Mouse (Mus musculus) CH12.LX (cell line): ENCODE measurements around the gene Mpz. TPM values are rescaled to one million over a fixed set of nuclear protein-coding genes. Genes with fewer than 3 reads are reported as not detected.

Experiments used
- DNase-seq: peaks from one replicate; pipeline ENCODE4 v3.0.0-alpha.2; 2013; ENCODE audit errors: extremely low read depth
- H3K27ac ChIP-seq: 2 replicates; pipeline ENCODE4 v1.5.1; 2012; ENCODE audit warnings: low read depth, mild to moderate bottlenecking, control low read depth, moderate library complexity; ENCODE audit not compliant: insufficient read depth
- H3K27me3 ChIP-seq: replicated peaks from 2 replicates; pipeline ENCODE3; 2012; ENCODE audit warnings: inconsistent platforms
- H3K36me3 ChIP-seq, 2 experiments: replicated peaks in 1 of 2; 2 replicates each; pipeline versions ENCODE3 to v1.6.1; 2012; ENCODE audit warnings: inconsistent platforms in 1 of 2, low read length in 1 of 2, mild to moderate bottlenecking in 1 of 2, mixed read lengths in 1 of 2, moderate library complexity in 1 of 2; ENCODE audit not compliant: control insufficient read depth in 1 of 2, insufficient read depth in 1 of 2
- H3K4me1 ChIP-seq, 2 experiments: 2 replicates each; pipeline ENCODE4 v1.6.1; 2012; ENCODE audit warnings: inconsistent platforms in 1 of 2, moderate library complexity in 1 of 2; ENCODE audit not compliant: insufficient read depth in 2 of 2, control insufficient read depth in 1 of 2
- H3K4me2 ChIP-seq: 2 replicates; pipeline ENCODE4 v1.6.1; 2012; ENCODE audit warnings: low read depth, mild to moderate bottlenecking, control low read depth; ENCODE audit not compliant: poor library complexity, insufficient read depth, severe bottlenecking
- H3K4me3 ChIP-seq, 3 experiments: fragments of 150-350 bp in 1 of 3; sonication (generic) in 1 of 3; replicated peaks in 1 of 3; 2 replicates each; pipeline versions ENCODE3 to v1.5.1; 2011 to 2012; ENCODE audit warnings: low read depth in 2 of 3, low read length in 2 of 3, mild to moderate bottlenecking in 2 of 3, moderate library complexity in 2 of 3, control low read depth in 1 of 3, improper control_type of control experiment in 1 of 3, inconsistent platforms in 1 of 3, mixed read lengths in 1 of 3; ENCODE audit not compliant: poor library complexity in 1 of 3
- H3K79me2 ChIP-seq: replicated peaks from 2 replicates; pipeline ENCODE4 v1.6.1; 2012; ENCODE audit warnings: mild to moderate bottlenecking, moderate library complexity; ENCODE audit not compliant: control insufficient read depth, poor library complexity, insufficient read depth, severe bottlenecking; ENCODE audit errors: extremely low read depth
- H3K9ac ChIP-seq: 2 replicates; pipeline ENCODE4 v1.6.1; 2012; ENCODE audit warnings: low read depth, mild to moderate bottlenecking, control low read depth, moderate library complexity; ENCODE audit not compliant: insufficient read depth
- H3K9me3 ChIP-seq: replicated peaks from 2 replicates; pipeline ENCODE3; 2012; ENCODE audit warnings: low read length, inconsistent platforms, mixed read lengths
- CHD1 ChIP-seq: IDR thresholded peaks from 2 replicates; pipeline ENCODE4 v1.6.1; 2012; ENCODE audit warnings: low read depth, low read length, improper control_type of control experiment, inconsistent platforms
- CTCF ChIP-seq, 2 experiments: IDR thresholded peaks in 1 of 2; conservative IDR thresholded peaks in 1 of 2; 2 replicates each; pipeline ENCODE4 v1.5.1; 2011 to 2012; ENCODE audit warnings: low read depth in 2 of 2, low read length in 2 of 2, improper control_type of control experiment in 1 of 2, inconsistent platforms in 1 of 2, mild to moderate bottlenecking in 1 of 2, moderate library complexity in 1 of 2
- ETS1 ChIP-seq: conservative IDR thresholded peaks from 2 replicates; pipeline ENCODE4 v1.6.1; 2012; ENCODE audit warnings: low read depth, mild to moderate bottlenecking, inconsistent platforms, low read length, improper control_type of control experiment, moderate library complexity
- JUN ChIP-seq: IDR thresholded peaks from 2 replicates; pipeline ENCODE4 v1.6.1; 2011; ENCODE audit warnings: low read depth, mild to moderate bottlenecking, low read length, improper control_type of control experiment, moderate library complexity; ENCODE audit not compliant: insufficient read depth
- MAZ ChIP-seq: IDR thresholded peaks from 2 replicates; pipeline ENCODE4 v1.6.1; 2012; ENCODE audit warnings: low read depth, mild to moderate bottlenecking, inconsistent platforms, low read length, improper control_type of control experiment, moderate library complexity
- NELFE ChIP-seq: IDR thresholded peaks from 2 replicates; pipeline ENCODE4 v1.6.1; 2011; ENCODE audit warnings: low read depth, low read length, improper control_type of control experiment
- TBP ChIP-seq: conservative IDR thresholded peaks from 2 replicates; pipeline ENCODE4 v1.6.1; 2011; ENCODE audit warnings: low read depth, low read length, improper control_type of control experiment
- TCF12 ChIP-seq: IDR thresholded peaks from 2 replicates; pipeline ENCODE4 v1.6.1; 2014; ENCODE audit warnings: low read depth, mild to moderate bottlenecking, inconsistent platforms, low read length, improper control_type of control experiment
- UBTF ChIP-seq: IDR thresholded peaks from 2 replicates; pipeline ENCODE4 v1.6.1; 2012; ENCODE audit warnings: low read depth, mild to moderate bottlenecking, inconsistent platforms, low read length, improper control_type of control experiment, moderate library complexity
- dilution Hi-C: fragments of 300-500 bp; cut with MboI; formaldehyde crosslinking; loops from 2 replicates; pipeline ENCODE4 v1.14.3; 2020; ENCODE audit warnings: low sequenced_read_pairs; ENCODE audit not compliant: extremely low pct_unique_long_range_greater_than_20kb, extremely low pct_ligation_motif_present
- in situ Hi-C: fragments of 300-500 bp; cut with MboI; formaldehyde crosslinking; loops from 3 replicates; pipeline ENCODE4 v1.14.3; 2019; ENCODE audit warnings: low sequenced_read_pairs, low pct_ligation_motif_present, low pct_unique_long_range_greater_than_20kb, mixed read lengths
- polyA plus RNA-seq: library from polyadenylated mRNA; unstranded; fragments of >175 nt; gene quantifications from 2 replicates; pipeline ENCODE4 v1.2.1, GENCODE M21; 2012; ENCODE audit warnings: low read depth; ENCODE audit not compliant: insufficient read length
- total RNA-seq, 2 experiments: library from RNA; depleted of rRNA; stranded (reverse); fragments of 300-350 nt in 1 of 2; fragments of >200 nt in 1 of 2; gene quantifications; 2 replicates each; pipeline ENCODE4 v1.2.3; 2012 to 2014

Mpz gene
- total and polyA plus RNA-seq, 3 experiments = 0.21 to 0.49 TPM; not detected in 1

- H3K9ac ChIP-seq = no peak overlapping the region
- H3K4me2 ChIP-seq = no peak overlapping the region
- in situ Hi-C loops (no loop called here), dilution Hi-C loops (no loop called here)
- DNase-seq = no peak
- H3K79me2 ChIP-seq = no peaks in the 10 kb centered on the region
- no peaks in the 10 kb centered on the region for H3K36me3 ChIP-seq
- no peak for TF ChIP-seq ETS1
- no peak for TF ChIP-seq CHD1
- no peak for TF ChIP-seq JUN
- TF ChIP-seq UBTF = no peak
- no peaks in the 10 kb centered on the region for H3K9me3 ChIP-seq
- H3K4me1 ChIP-seq = peaks cover 0 to 5% of the 10 kb centered on the region in 2 experiments; a peak in 1 of 4 replicates
- H3K27me3 ChIP-seq = peaks cover 19% of the 10 kb centered on the region
- H3K27ac ChIP-seq = no peak overlapping the region
- no peak overlapping the region for H3K4me3 ChIP-seq
These were observed 6.1 kb downstream of the Mpz start for GRCm38 (mm10) chr1:171156644-171157043.

DNA sequence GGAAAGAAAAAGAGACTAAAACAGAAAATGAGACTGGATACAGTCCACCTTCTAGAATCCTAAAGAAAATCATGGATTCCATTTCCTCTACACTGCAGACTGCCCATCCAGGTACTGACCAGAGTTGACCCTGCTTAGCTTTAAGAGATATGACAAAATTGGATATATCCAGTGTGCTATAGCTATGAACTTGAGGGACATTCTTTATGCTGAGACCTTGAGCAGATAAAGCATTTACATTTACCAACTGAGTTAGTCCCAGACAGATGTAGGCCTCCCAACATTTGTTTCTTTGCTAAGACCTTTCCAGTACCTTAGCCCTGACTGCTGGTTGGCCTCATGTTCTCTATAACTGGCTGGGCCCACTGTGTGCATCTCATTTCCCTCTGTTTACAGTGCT lies 7.5 kb downstream of the Mpz start:
- Histone ChIP-seq H3K27me3 (peaks cover 19% of the 10 kb centered on the region), H3K9ac (no peak overlapping the region), H3K9me3 (no peaks in the 10 kb centered on the region), H3K36me3 (no peaks in the 10 kb centered on the region), H3K4me2 (no peak overlapping the region), H3K79me2 (no peaks in the 10 kb centered on the region), H3K4me1 (peaks cover 0 to 5% of the 10 kb centered on the region in 2 experiments; a peak in 1 of 4 replicates), H3K27ac (no peak overlapping the region), H3K4me3 (no peak overlapping the region)
- in situ Hi-C loops = no loop called here
- peak; percentile 94 for TF ChIP-seq TBP
- TF ChIP-seq MAZ = no peak
- no peak for DNase-seq
- dilution Hi-C loops = no loop called here

GRCm38 (mm10) chr1:171159485-171159975 lies 9.0 kb downstream of the Mpz start:
- Histone ChIP-seq H3K9me3 (no peaks in the 10 kb centered on the region), H3K27ac (no peak overlapping the region), H3K4me2 (no peak overlapping the region), H3K4me3 (no peak overlapping the region), H3K36me3 (no peaks in the 10 kb centered on the region), H3K9ac (no peak overlapping the region), H3K79me2 (no peaks in the 10 kb centered on the region), H3K4me1 (peaks cover 0 to 5% of the 10 kb centered on the region in 2 experiments; a peak in 2 of 4 replicates), H3K27me3 (peaks cover 19% of the 10 kb centered on the region)
- in situ Hi-C loops = no loop called here
- TF ChIP-seq CTCF (conservative IDR thresholded peaks at IDR 0.05 in 1 of 2, IDR thresholded peaks at IDR 0.05 in 1 of 2; ENCODE audit: low read depth in 2 of 2, low read length in 2 of 2) (no peak), TCF12 (no peak), NELFE (no peak)
- no peak for DNase-seq
- dilution Hi-C loops = no loop called here
